Mouse (Mus musculus) central nervous system, embryonic 11.5 days (tissue): ENCODE results near the gene Pet100. TPM values are rescaled to one million over a fixed set of nuclear protein-coding genes. Genes with fewer than 3 reads are reported as not detected.

Experiments
- polyA plus RNA-seq: library from polyadenylated mRNA; depleted of rRNA; stranded (reverse); fragments of >200 nt; gene quantifications from 2 replicates; pipeline ENCODE4 v1.2.3, GENCODE M21; 2012; rRNA removed

Pet100 gene
- polyA plus RNA-seq: 69.2 and 71.1 TPM in 2 replicates

DNA sequence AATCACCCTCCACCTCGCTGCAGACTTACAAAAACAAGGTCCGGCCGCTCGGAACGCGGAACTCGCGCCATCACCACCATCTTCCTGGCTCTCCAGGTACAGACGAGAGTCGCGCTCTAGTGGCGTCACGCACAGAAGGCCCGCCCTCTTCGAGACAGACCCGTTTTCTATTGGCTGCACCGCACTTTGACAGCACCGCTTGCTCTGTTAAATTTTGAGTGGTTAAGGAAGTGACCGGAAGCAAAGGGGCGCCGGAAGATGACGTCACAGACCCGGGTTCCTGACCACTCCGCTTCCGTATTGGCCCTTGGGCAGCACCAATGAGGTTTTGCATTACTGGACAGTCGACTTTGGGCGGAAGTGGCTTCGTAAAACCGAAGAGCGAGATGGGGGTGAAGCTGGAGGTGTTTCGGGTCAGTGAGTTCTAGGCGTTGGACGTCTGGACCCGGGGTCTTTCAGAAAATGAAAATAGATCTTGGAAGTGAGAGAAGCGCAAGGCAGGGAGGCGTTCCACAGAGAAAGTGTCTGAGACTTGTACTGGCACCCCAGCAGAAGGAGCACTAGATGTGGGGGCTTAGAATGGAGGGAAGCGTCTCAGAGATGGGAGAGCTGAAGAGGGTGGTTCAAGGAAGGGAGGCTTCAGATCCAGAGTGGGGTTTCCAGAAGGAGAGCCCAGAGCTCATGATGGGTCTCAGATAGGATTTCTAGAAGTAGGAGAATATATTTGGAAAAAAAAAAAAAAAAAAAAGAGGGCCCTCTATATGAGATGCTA, at the start of gene Pet100, which contains the start of gene Xab2:
Gene Pet100, plus strand, starts transcription at position 350 of the 772 bp plus-strand sequence.
Gene Xab2, minus strand, starts transcription at position 118 of the 772 bp plus-strand sequence.

DNA sequence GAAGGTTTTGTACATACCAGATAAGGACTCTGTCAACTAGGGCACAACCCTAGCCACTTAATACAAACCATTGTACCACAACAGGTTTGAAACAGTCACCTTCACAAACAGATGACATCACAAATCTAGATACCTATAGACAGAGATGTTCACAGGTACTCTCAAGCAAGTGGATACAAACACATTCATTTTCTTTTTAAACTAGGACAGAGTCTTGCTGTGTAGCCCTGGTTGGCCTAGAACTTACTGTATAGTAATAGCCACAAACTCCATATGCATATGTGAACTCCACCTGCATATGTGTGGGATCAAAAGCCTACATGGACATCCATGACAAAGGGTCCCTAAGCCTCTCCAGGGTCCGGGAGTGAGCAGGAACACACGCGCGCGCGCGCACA, 34.4 kb upstream of the Pet100 start, which contains the start of gene Camsap3:
Gene Camsap3, plus strand, starts transcription at position 301 of the 398 bp plus-strand sequence.

DNA sequence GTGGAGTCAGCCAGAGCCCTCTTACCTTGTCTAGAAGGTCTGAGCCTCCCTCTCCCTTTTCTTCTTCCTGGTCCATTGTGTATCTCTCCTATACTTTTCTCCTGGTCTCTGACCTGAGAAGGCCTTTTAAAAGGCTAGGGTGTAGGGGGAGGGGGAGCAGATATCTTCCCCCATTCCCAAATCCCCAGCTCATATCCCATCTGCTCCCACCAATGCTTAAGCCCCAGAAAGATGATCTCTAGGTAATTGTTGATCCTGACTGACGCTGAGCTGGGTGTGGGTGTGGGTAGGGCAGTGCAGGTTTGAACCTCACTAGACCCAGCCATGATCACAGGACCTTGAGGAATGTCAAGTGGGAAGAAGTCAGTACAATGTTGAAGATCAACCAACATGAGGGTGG, 4.1 kb downstream of the Pet100 start, which contains the start of gene Pcp2:
Gene Pcp2, minus strand, starts transcription at position 101 of the 400 bp plus-strand sequence.

DNA sequence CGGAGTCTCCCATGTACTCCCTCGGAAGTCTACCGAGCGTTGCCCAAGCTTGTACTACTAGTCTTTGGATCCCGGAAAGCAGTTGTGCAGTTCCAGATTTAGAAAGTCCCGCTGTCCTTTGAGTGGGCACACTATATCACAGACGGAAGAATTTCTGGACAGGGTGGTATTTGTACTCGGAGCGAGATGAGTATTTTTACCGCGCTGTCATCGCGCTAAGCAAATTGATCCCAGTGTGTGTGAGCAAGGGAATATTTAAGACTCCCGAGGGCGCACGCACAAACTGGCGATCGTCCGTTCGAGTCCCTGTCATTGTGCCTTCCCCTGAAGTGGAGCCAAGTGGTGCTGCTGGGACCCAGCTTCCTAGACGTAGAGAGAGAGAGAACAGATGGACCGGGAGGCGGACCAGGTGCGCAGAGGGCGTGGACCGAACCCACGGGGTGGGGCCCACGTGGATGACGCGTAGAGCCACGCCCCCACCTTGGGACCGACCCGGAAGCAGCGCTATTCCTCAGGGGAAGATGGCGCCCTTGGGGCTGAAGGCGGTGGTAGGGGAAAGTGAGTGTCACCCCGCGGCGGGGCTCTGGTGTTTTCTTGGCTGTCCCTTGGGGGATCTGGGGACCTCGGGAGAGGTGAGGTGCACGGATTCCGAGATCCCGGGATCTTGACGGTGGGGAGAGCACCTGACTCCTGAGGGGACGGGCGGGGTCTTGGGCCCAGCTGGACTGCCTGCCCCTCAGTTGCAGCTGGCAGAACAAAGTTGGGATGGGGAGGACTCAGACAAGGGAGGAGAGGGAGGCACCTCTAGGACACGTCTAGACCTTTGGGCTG, 9.5 kb downstream of the Pet100 start, which contains the start of gene Stxbp2:
Gene Stxbp2, plus strand, starts transcription at position 309 of the 831 bp plus-strand sequence.

DNA sequence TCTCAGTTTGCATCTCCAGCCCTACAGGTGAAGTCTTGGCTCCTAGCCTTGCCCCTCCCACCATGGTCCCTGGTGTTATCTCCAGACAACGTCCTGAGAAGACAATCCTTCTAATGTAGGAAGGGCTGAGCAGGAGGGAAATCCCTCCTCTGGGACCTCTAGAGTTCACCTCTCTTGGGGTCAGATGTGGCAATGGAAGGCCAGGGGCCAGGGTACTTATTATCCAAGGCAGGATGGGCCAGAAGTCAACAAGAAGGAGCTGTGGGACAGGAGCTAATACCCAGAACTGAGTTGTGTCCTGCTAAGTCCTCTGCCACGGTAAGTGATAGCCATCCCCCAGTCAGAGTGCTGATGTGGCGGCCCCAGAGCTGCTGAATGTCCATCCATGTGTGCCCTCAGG, 34.2 kb downstream of the Pet100 start, which contains the start of gene Retn:
Gene Retn, plus strand, starts transcription at position 245 of the 400 bp plus-strand sequence.

DNA sequence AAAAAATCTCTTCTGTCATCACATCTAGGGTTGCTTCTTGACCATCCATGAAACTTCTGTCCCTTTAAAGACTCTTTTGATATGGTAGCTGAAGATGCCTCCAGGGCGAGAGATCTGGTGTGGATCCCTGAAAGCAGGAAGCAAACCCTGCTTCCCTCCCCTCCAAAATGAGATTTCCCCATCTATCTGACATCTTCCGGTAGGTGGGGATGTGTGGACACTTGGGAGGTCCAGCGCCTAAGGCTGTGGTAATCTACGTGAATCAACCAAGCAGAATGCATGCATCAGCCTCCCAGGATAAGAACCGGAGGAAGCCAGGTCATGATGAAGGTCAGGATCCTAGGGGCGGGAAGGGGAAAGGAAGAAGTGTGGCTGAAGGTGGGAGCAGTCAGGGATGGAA, 44.2 kb downstream of the Pet100 start, which contains the start of gene Mcemp1:
Gene Mcemp1, plus strand, starts transcription at position 248 of the 400 bp plus-strand sequence.

DNA sequence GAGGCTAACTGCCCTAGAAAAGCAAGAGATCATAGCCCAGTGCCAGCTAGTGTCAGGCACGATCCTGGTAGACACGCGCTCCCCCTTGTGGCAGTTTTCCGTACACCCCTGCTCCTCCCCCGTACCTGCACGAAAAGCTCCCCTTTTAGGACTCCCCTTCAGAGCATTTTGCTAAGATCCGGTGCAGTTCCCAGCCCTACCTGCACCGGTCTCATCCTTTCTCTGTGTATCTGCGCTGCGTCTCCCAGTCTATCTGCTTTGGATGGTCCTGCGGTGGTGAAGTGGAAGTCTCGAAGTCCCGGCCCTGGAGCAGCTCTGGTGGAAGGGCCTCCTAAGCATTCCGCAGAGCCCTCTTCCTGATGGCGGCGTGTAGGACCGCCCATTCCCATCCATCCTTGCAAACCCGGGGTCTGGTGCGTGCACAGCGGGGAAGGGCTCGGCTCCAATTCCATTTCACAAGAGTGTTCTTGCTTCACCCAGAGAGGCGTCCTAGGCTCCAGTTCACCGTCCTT, 50.7 kb downstream of the Pet100 start, which contains the start of gene Fcor:
Gene Fcor, minus strand, starts transcription at position 383 of the 512 bp plus-strand sequence.

Other genes starting within 250 kb of the Pet100 start
- gene Arhgef18, start 228.5 kb upstream of the Pet100 start, polyA plus RNA-seq: 23.7 and 31.7 TPM in 2 replicates
- gene Pex11g, start 153.9 kb upstream of the Pet100 start, polyA plus RNA-seq: 2.8 and 5.1 TPM in 2 replicates
- 0.17 TPM in 1 of 2 replicates, not detected in the other for gene Tex45, start 150.7 kb upstream of the Pet100 start, polyA plus RNA-seq
- 65.4 and 81.6 TPM in 2 replicates for gene Zfp358, start 128.4 kb upstream of the Pet100 start, polyA plus RNA-seq
- 127 and 133 TPM in 2 replicates for gene Mcoln1, start 121.1 kb upstream of the Pet100 start, polyA plus RNA-seq
- gene Pnpla6, start 106.2 kb upstream of the Pet100 start, polyA plus RNA-seq: 32.3 and 37.8 TPM in 2 replicates
- 4.3 and 5.4 TPM in 2 replicates for gene C330021F23Rik, start 53.6 kb upstream of the Pet100 start, polyA plus RNA-seq
- 21.2 and 22.0 TPM in 2 replicates for gene Camsap3, start 34.3 kb upstream of the Pet100 start, polyA plus RNA-seq
- gene Xab2, start 232 bp upstream of the Pet100 start, polyA plus RNA-seq: 66.9 and 67.5 TPM in 2 replicates
- gene Pcp2, start 4.0 kb downstream of the Pet100 start, polyA plus RNA-seq: 1.6 TPM in 1 of 2 replicates, not detected in the other
- gene Stxbp2, start 9.4 kb downstream of the Pet100 start, polyA plus RNA-seq: 36.9 and 53.7 TPM in 2 replicates
- gene Retn, start 34.2 kb downstream of the Pet100 start, polyA plus RNA-seq: 0.14 and 0.26 TPM in 2 replicates
- 0.08 and 0.21 TPM in 2 replicates for gene Mcemp1, start 44.2 kb downstream of the Pet100 start, polyA plus RNA-seq
- 3.5 and 7.5 TPM in 2 replicates for gene Fcor, start 50.8 kb downstream of the Pet100 start, polyA plus RNA-seq
- 34.4 and 42.6 TPM in 2 replicates for gene Trappc5, start 54.8 kb downstream of the Pet100 start, polyA plus RNA-seq
- not detected in 2 replicates for gene Fcer2a, start 72.6 kb downstream of the Pet100 start, polyA plus RNA-seq
- gene Clec4g, start 99.1 kb downstream of the Pet100 start, polyA plus RNA-seq: 0.27 and 0.36 TPM in 2 replicates
- not detected in 2 replicates for gene Cd209a, start 127.4 kb downstream of the Pet100 start, polyA plus RNA-seq
- gene Cd209e, start 232.8 kb downstream of the Pet100 start, polyA plus RNA-seq: not detected in 2 replicates